Mouse (Mus musculus): ENCODE measurements at regions not wholly inside any gene's neighbourhood (a gene's known extent, or its start where the extent isn't known, plus 50 kb on each side); places are given as distances from the start of the nearest gene placed in this dataset.
A peak's percentile ranks its signal among the peaks of the same experiment; 100 is the strongest.

DNA sequence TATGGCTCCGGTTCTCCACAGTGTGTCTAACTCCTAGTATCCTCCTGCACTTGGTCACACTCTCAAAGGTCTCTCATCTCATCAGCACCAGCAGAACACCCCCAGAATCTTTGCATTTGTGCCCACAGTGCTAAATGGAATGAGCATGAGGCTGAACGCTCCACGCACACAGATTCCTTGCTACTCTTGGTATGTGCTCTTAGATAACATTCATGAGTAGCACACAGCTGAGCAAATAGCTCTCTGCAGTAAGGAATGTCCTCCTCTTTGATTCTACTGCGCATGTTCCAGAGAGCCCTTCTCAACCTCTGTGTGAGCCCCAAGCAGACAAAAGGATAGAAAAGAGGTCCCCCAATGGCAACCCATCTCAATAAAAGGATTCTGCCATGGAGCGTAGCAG is 326.1 kb upstream of the Zfp637 start:
- WGBS, result 90% methylated on average over 5 of the region's 5 CpGs
- no peak overlapping the region for H3K27ac ChIP-seq (replicated peaks; ENCODE audit: low read depth, low read length)

DNA sequence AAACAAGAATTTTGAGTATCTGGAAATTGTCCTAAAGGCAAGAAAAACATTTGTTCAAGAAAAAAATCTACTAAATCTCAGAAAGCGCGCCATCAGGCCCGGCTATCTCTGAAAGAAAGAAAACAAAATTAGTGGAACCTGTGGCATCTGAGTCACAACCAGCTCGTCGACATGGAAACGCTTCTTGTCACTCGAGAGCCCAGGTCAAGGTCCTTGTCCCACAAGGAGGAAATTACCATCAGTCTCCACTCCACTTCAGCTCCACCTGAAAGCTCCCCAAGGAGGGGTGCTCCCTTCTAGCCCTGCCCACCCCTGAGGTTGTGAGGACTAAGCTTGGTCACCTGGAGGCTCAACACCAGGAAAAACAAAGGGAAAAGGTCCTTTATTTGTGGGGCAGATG is 324.1 kb upstream of the Zfp637 start:
- no peak overlapping the region for H3K4me2 ChIP-seq (ENCODE audit: low read depth, low read length)
- no peak overlapping the region for H3K9ac ChIP-seq (replicated peaks; ENCODE audit: low read length)
- H3K4me3 ChIP-seq (ENCODE audit: low read depth, low read length), result no peak overlapping the region
- no peak overlapping the region for H3K27ac ChIP-seq (replicated peaks; ENCODE audit: low read depth, low read length)
- H3K9me3 ChIP-seq (replicated peaks; ENCODE audit: control insufficient read depth, low read length), result no peaks in the 10 kb centered on the region
- no peaks in the 10 kb centered on the region for H3K4me1 ChIP-seq (ENCODE audit: control insufficient read depth, insufficient read depth, low read length)
- no peak for DNase-seq (ENCODE audit: low spot score)
- no peaks in the 10 kb centered on the region for H3K36me3 ChIP-seq (replicated peaks; ENCODE audit: control insufficient read depth, insufficient read depth, low read depth, low read length)
- no peaks in the 10 kb centered on the region for H3K27me3 ChIP-seq (ENCODE audit: control insufficient read depth, insufficient read depth, low read length)
- 43% methylated on average over 7 of the region's 7 CpGs for WGBS
- ATAC-seq (replicated peaks; ENCODE audit: insufficient number of reproducible peaks, low FRiP score, low TSS enrichment, low read depth), result no peak

More for the DNA sequence above, 326.1 kb upstream of the Zfp637 start:
- H3K36me3 ChIP-seq (replicated peaks; ENCODE audit: control insufficient read depth, insufficient read depth, low read depth, low read length), result no peaks in the 10 kb centered on the region
- no peak overlapping the region for H3K4me3 ChIP-seq (ENCODE audit: low read depth, low read length)
- H3K9ac ChIP-seq (replicated peaks; ENCODE audit: low read length), result no peak overlapping the region
- H3K4me2 ChIP-seq (ENCODE audit: low read depth, low read length), result no peak overlapping the region
- H3K9me3 ChIP-seq (replicated peaks; ENCODE audit: control insufficient read depth, low read length), result no peaks in the 10 kb centered on the region
- no peak for DNase-seq (ENCODE audit: low spot score)
- no peaks in the 10 kb centered on the region for H3K4me1 ChIP-seq (ENCODE audit: control insufficient read depth, insufficient read depth, low read length)
- no peak for ATAC-seq (replicated peaks; ENCODE audit: insufficient number of reproducible peaks, low FRiP score, low TSS enrichment, low read depth)
- H3K27me3 ChIP-seq (ENCODE audit: control insufficient read depth, insufficient read depth, low read length), result no peaks in the 10 kb centered on the region

DNA sequence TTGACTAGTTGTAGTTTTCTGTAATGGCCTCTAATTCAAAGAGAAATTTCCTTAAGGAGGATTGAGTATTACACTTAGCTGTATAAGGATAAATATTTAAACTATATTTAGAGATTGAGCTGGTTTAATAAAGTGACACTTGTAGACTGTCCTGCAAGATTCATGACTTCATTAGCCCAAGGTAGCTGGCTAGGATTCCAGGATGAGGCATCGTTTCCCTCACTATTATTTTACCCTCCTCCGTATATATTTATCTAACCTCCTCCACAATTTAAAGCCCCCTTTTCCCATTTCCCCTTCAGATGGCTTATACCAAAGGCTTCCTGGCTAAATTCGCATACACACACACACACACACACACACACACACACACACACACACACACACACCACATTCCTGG is 322.0 kb upstream of the Zfp637 start:
- H3K4me3 ChIP-seq (ENCODE audit: low read depth, low read length), result no peak overlapping the region
- 69% methylated on average over 3 of the region's 3 CpGs for WGBS
- H3K4me2 ChIP-seq (ENCODE audit: low read depth, low read length), result no peak overlapping the region
- no peaks in the 10 kb centered on the region for H3K9me3 ChIP-seq (replicated peaks; ENCODE audit: control insufficient read depth, low read length)
- H3K27ac ChIP-seq (replicated peaks; ENCODE audit: low read depth, low read length), result no peak overlapping the region
- H3K36me3 ChIP-seq (replicated peaks; ENCODE audit: control insufficient read depth, insufficient read depth, low read depth, low read length), result no peaks in the 10 kb centered on the region
- no peaks in the 10 kb centered on the region for H3K4me1 ChIP-seq (ENCODE audit: control insufficient read depth, insufficient read depth, low read length)
- no peak for DNase-seq (ENCODE audit: low spot score)
- no peaks in the 10 kb centered on the region for H3K27me3 ChIP-seq (ENCODE audit: control insufficient read depth, insufficient read depth, low read length)
- no peak overlapping the region for H3K9ac ChIP-seq (replicated peaks; ENCODE audit: low read length)
- no peak for ATAC-seq (replicated peaks; ENCODE audit: insufficient number of reproducible peaks, low FRiP score, low TSS enrichment, low read depth)

DNA sequence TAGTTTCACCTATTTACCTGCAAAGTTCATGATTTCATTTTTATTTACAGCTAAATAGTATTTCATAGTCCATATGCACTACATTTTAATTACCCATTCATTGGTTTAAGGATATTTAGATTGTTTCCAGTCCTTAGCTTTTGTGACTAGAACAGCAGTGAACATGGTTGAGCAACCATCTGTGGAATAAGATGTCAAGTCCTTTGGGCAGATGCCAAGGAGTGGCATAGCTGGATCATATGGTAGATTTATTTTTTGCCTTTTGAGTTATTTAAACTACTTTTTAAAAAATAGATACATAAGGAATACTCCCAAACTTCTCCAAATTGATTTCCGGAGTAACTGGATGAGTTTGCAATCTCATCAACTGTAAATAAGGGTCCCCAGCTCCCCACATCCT is 321.5 kb upstream of the Zfp637 start:
- 91% methylated on average over 1 of the region's 1 CpGs for WGBS
- DNase-seq (ENCODE audit: low spot score) (no peak), ATAC-seq (replicated peaks; ENCODE audit: insufficient number of reproducible peaks, low FRiP score, low TSS enrichment, low read depth) (no peak)
- Histone ChIP-seq H3K4me3 (ENCODE audit: low read depth, low read length) (no peak overlapping the region), H3K27ac (replicated peaks; ENCODE audit: low read depth, low read length) (no peak overlapping the region), H3K9ac (replicated peaks; ENCODE audit: low read length) (no peak overlapping the region), H3K4me2 (ENCODE audit: low read depth, low read length) (no peak overlapping the region), H3K9me3 (replicated peaks; ENCODE audit: control insufficient read depth, low read length) (no peaks in the 10 kb centered on the region), H3K36me3 (replicated peaks; ENCODE audit: control insufficient read depth, insufficient read depth, low read depth, low read length) (no peaks in the 10 kb centered on the region), H3K27me3 (ENCODE audit: control insufficient read depth, insufficient read depth, low read length) (no peaks in the 10 kb centered on the region), H3K4me1 (ENCODE audit: control insufficient read depth, insufficient read depth, low read length) (no peaks in the 10 kb centered on the region)

DNA sequence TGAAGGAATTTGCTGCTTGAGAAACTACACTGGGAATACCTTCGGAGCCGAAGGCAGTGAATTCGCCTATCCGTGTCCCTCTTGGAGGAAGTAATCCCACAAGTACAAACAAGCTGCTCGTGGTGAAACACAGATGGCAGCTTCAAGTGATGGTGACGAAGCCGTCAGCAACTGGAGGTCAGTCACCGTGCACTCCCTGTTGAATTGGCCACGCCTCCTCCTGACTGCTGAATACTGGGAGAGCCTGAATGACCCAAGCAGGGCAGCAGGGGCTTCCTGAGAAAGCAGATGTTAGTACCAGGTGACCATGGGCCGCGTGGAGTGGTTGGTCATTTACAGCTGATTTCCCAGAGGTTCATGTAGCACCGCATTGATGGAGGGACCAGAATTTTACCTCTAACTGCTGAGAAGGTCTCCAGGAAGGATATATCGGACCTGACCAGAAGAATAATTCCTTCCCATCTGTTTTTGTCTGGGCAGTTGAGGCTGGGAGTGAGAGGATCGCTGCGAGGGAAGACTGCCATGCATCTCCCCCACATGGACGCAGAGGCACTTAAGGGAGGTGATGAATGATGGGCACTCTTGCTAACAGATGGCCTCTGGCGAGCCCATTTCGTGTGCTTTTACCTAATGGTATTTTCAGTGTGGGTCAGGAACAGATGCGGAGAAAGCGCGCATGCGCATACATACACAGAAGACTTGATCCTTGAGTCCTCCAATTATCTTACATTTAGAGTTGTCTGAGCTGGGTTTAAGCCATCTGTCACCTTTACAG is 314.6 kb upstream of the Zfp637 start:
- Histone ChIP-seq H3K27me3 (ENCODE audit: control insufficient read depth, insufficient read depth, low read length) (no peaks in the 10 kb centered on the region), H3K4me1 (ENCODE audit: control insufficient read depth, insufficient read depth, low read length) (no peaks in the 10 kb centered on the region), H3K27ac (replicated peaks; ENCODE audit: low read depth, low read length) (no peak overlapping the region), H3K36me3 (replicated peaks; ENCODE audit: control insufficient read depth, insufficient read depth, low read depth, low read length) (no peaks in the 10 kb centered on the region), H3K9me3 (replicated peaks; ENCODE audit: control insufficient read depth, low read length) (no peaks in the 10 kb centered on the region), H3K4me2 (ENCODE audit: low read depth, low read length) (no peak overlapping the region), H3K9ac (replicated peaks; ENCODE audit: low read length) (no peak overlapping the region), H3K4me3 (ENCODE audit: low read depth, low read length) (no peak overlapping the region)
- 0 out of 2 replicates have a peak, but pooled peaks have one; percentile 29 for ATAC-seq (replicated peaks; ENCODE audit: insufficient number of reproducible peaks, low FRiP score, low TSS enrichment, low read depth)
- 65% methylated on average over 22 of the region's 22 CpGs for WGBS
- DNase-seq (ENCODE audit: low spot score), result no peak

GRCm38 (mm10) chr6:117527526-117527925 is 313.5 kb upstream of the Zfp637 start:
- no peaks in the 10 kb centered on the region for H3K9me3 ChIP-seq (replicated peaks; ENCODE audit: control insufficient read depth, low read length)
- 90% methylated on average over 8 of the region's 8 CpGs for WGBS
- H3K27ac ChIP-seq (replicated peaks; ENCODE audit: low read depth, low read length), result no peak overlapping the region
- ATAC-seq (replicated peaks; ENCODE audit: insufficient number of reproducible peaks, low FRiP score, low TSS enrichment, low read depth), result no peak
- H3K4me3 ChIP-seq (ENCODE audit: low read depth, low read length), result no peak overlapping the region
- H3K36me3 ChIP-seq (replicated peaks; ENCODE audit: control insufficient read depth, insufficient read depth, low read depth, low read length), result no peaks in the 10 kb centered on the region
- H3K9ac ChIP-seq (replicated peaks; ENCODE audit: low read length), result no peak overlapping the region
- H3K27me3 ChIP-seq (ENCODE audit: control insufficient read depth, insufficient read depth, low read length), result no peaks in the 10 kb centered on the region
- H3K4me2 ChIP-seq (ENCODE audit: low read depth, low read length), result no peak overlapping the region
- H3K4me1 ChIP-seq (ENCODE audit: control insufficient read depth, insufficient read depth, low read length), result no peaks in the 10 kb centered on the region
- no peak for DNase-seq (ENCODE audit: low spot score)

GRCm38 (mm10) chr6:117534149-117534548 is 306.8 kb upstream of the Zfp637 start:
- no peaks in the 10 kb centered on the region for H3K36me3 ChIP-seq (replicated peaks; ENCODE audit: control insufficient read depth, insufficient read depth, low read depth, low read length)
- DNase-seq (ENCODE audit: low spot score), result no peak
- no peak overlapping the region for H3K27ac ChIP-seq (replicated peaks; ENCODE audit: low read depth, low read length)
- no peak overlapping the region for H3K4me3 ChIP-seq (ENCODE audit: low read depth, low read length)
- 44% methylated on average over 2 of the region's 2 CpGs for WGBS
- H3K4me1 ChIP-seq (ENCODE audit: control insufficient read depth, insufficient read depth, low read length), result no peaks in the 10 kb centered on the region
- no peaks in the 10 kb centered on the region for H3K27me3 ChIP-seq (ENCODE audit: control insufficient read depth, insufficient read depth, low read length)
- no peak overlapping the region for H3K4me2 ChIP-seq (ENCODE audit: low read depth, low read length)
- H3K9me3 ChIP-seq (replicated peaks; ENCODE audit: control insufficient read depth, low read length), result no peaks in the 10 kb centered on the region
- H3K9ac ChIP-seq (replicated peaks; ENCODE audit: low read length), result no peak overlapping the region
- ATAC-seq (replicated peaks; ENCODE audit: insufficient number of reproducible peaks, low FRiP score, low TSS enrichment, low read depth), result no peak

DNA sequence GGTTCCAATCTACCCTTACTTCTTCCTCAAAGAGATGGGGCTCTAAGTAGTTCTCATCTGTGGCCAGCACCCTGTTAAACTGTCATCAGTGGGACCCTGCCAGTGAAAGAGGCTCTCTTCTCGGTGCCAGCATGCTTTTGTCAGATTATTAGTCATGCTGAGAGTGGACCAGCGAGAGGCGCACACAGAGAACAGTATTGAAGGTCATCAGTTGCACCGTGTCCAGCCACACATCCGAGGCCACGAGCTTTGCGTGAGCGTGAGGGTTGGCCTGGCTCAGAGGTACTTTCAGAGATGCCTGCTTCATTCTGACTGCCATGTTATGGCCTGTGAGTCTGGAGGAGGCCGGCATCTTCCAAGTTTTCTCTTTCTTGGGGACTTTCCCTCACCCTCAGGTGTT is 306.0 kb upstream of the Zfp637 start:
- Histone ChIP-seq H3K27ac (replicated peaks; ENCODE audit: low read depth, low read length) (no peak overlapping the region), H3K4me2 (ENCODE audit: low read depth, low read length) (no peak overlapping the region), H3K4me3 (ENCODE audit: low read depth, low read length) (no peak overlapping the region), H3K9ac (replicated peaks; ENCODE audit: low read length) (no peak overlapping the region), H3K4me1 (ENCODE audit: control insufficient read depth, insufficient read depth, low read length) (no peaks in the 10 kb centered on the region), H3K27me3 (ENCODE audit: control insufficient read depth, insufficient read depth, low read length) (no peaks in the 10 kb centered on the region), H3K9me3 (replicated peaks; ENCODE audit: control insufficient read depth, low read length) (no peaks in the 10 kb centered on the region), H3K36me3 (replicated peaks; ENCODE audit: control insufficient read depth, insufficient read depth, low read depth, low read length) (no peaks in the 10 kb centered on the region)
- no peak for DNase-seq (ENCODE audit: low spot score)
- no peak for ATAC-seq (replicated peaks; ENCODE audit: insufficient number of reproducible peaks, low FRiP score, low TSS enrichment, low read depth)
- WGBS, result 88% methylated on average over 9 of the region's 9 CpGs
